Mouse (Mus musculus): ENCODE results near the gene Fgf4.
A peak's percentile ranks its signal among the peaks of the same experiment; 100 is the strongest.

Gene Fgf4

DNA sequence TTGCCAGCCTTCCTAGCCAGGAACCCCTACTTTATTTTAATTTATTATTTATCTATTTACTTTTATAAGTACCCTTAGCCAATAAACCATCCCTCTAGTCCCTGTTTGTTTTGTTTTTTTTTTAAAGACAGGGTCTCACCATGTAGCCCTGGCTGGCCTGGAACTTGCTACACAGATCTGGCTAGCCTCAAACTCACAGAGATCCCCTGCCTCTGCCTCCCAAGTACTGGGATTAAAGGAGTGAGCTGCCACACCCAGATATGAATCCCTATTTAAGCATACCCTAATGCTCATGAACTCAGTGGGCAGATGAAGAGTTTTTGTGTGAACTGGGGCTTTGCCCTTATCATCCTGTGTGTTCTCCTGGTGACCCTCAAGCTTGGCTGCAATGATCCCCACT is at the start of gene Fgf4:
TSS of gene Fgf4 (plus strand) at position 301 of the 400 bp plus-strand sequence.
- DNase-seq, result no peak

DNA sequence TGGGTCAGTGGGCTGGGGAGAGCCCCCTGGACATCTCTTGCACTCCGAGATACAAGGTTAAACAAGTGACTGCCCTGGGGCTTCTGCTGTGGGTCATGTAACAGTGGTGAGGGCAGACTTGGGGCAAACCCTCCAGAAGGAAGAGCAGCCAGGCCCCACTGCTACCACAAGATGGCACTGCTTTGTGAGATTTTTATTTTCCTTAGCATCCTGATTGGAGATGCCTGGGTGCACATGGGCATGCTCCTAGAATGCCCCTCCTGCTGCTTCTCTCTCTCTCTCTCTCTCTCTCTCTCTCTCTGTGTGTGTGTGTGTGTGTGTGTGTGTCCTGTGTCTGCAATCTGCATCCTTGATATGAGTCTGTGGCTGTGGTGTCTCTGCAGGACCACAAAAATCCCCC is 48.7 kb upstream of the Fgf4 start:
- peak; percentile 54 for DNase-seq

DNA sequence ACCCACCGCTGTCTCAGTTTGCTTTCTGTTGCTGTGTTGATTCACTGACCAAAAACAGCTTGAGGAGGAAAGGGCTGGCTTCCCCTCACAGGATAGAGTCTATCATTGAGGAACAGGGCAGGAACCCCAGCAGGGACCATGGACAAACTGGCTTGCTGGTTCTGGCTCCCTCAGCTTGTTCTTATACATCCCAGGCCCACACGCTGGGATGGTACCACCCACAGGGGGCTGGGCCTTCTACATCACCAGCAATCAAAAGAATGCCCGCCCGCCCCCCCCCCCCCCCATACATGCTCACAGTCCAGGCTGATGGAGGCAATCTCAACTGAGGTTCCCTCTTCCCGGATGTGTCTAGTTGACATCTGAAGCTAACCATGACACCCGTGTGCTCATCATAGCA is 40.1 kb upstream of the Fgf4 start:
- DNase-seq, result no peak

DNA sequence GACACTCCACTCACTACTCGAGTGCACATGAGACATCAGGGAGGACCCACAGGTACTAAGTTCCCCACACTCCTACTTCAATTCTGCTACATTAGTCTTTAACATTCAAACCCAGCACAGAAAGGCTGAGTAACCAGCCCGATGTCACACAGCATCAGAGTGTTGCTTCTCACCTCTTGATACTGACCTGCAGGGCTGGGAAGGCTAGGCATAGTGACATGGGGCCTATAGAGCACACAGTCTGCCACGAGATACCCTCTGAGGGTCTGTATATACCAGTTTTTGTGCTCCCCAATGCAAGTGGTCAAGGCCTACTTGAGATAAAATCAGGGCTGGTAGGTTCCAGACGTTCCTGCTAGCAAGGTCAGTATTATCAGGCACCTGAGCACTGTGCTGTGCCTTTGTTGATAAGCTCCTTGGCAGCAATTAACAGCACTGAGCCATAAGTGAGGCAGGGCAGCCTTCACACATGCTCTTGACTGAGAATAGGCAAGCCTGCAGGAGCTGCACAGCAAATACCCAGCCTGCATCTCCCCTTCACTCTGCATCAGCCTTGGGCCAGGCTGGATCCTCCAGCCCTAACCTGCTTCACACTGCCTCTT is 39.1 kb upstream of the Fgf4 start:
- DNase-seq, result no peak

DNA sequence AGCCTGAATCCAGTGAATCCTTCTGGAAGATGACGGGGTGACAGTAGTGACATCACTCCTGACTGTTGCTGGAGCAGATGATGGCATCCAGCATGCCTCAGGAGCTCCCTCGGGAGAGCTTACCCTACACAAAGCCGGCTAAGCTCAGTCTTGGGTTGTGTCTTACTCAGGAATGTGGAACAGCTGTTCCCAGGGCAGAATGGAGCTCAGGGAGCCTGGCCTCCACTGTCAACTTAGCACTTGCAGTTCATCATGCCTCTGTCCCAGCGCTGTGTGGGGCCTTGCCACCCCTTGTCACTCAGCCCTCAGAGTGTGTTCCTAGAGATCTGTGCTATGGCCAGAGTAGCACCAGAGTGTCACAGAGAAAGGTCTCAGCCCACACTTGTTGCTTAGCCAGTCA is 35.6 kb upstream of the Fgf4 start:
- DNase-seq, result peak; percentile 58

DNA sequence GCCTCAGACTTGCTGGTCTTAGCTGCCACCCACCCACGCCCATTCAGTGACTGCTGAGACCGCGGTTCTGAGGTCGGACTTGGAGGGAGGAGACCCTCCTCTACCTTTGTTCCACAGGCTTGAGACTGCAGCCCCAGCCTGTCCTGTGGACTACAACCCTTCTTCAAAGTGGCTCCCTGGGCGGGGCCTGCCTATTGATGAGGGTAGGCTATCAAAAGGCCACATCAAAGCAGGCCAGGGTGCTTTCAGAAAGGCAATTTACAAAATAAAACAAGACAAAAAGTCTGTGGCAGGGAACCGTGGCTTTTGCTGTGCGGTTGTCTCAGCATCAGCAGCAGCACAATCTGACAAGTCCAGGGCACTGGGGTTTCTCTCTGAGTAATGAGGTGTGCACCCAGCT is 25.3 kb upstream of the Fgf4 start:
- no peak for DNase-seq

DNA sequence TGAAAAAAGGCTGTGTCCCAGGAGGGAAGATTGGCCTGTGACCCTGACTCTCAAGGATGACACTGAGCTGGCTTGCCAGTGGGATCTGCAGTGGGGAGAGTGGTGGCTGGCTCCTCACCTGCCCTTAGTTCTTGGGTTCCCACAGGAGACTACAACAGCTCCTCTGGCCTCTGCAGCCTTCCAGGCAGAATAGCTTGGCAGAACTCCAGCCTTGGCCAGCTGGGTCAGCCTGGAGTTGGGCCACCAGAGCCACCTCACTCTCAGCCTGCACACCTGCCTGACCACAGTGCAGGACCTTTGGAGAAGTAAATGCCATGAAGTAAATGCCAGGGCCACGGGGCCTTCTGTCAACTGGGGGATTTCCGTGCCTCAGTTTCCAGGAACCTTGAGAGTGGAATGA is 23.2 kb upstream of the Fgf4 start:
- DNase-seq, result no peak

DNA sequence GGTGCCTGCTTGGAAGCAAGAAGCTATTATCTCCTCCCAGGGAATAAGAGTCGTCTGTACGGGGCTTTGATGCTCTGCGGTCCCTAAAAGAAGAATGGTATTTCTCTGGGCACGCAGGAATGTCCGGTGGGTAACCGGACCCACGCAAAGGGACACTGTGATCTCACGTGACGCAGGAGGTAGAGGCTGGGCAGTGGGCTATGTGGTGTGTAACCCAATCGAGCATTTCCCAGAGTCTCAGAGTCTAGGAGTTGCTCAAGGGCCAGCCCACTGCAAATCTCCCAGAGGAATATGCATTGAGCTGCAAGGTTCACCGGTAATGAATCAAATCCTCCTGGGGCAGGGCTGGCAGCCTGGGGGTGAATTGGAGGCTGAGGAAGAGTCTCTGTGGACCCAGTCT is 18.8 kb upstream of the Fgf4 start:
- no peak for DNase-seq

DNA sequence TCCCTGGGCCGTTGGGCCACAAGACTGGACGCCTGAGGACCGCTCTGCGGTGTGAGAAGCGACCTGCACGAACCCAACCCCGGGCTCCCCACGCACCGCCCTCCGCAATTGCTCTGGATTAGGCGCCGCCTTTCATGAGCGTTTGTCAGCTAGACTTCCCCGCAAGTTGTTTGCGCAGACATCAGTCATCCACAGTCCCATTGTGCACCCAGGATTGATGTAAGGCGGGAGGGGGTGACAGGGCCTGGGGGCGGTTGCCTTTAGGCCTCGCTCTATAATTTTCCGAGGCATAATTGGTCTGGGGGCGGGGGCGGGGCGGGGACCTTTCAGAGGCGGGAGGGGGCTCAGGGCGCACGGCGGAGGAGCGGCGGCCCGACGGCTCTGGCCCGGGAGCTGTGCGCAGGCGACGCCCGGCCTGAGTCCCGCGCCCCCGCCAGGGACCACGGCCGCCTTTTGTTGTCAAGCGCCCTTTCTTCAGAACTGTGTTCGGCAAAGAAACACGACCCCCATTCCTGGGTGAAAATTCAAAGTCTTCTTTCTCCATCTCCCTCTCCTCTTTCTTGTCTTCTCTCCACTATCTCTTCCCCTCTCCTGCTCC is 9.2 kb upstream of the Fgf4 start, which contains the start of gene Fgf3:
TSS of gene Fgf3 (plus strand) at position 193 of the 598 bp plus-strand sequence.
- DNase-seq, result no peak

DNA sequence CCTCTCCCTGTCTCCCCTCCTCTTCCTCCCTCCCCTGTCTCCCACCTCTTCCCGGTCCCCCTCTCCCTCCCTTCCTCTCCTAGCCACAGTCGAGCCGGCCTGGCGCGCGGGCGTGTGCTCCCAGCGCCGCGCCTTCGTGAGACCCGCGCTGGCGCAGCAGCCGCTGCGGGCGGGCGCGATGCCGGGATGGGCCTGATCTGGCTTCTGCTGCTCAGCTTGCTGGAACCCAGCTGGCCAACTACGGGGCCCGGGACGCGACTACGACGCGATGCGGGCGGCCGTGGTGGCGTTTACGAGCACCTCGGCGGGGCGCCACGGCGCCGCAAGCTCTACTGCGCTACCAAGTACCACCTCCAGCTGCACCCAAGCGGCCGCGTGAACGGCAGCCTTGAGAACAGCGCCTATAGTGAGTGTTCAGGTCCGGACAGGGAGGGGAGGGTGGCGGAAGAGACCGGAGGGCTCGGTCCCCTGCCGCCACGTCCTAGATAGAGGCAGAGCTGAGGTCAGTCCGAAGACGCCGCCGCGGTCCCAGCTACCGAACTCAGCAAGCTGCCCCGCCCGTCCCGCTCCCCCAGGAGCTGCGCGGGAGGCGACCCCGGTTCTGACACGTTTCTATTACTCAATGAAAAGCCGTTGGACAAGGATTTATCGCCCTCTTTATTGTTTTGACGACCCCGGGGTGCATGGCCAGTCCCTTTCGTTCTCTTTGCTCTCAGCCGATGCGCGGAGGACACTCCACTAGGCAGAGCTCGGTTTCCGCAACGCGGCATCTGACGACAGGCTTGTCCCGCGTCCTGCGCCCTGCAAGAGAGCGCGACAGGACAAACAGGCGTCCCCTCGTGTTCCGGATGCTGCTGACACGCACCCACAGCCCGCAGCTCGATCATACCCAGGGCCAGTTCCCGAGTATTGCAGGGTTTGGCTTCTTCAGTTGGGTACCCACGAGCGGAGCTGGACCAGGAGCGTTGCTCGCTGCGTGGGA is 8.4 kb upstream of the Fgf4 start:
- peak; percentile 10 for DNase-seq

DNA sequence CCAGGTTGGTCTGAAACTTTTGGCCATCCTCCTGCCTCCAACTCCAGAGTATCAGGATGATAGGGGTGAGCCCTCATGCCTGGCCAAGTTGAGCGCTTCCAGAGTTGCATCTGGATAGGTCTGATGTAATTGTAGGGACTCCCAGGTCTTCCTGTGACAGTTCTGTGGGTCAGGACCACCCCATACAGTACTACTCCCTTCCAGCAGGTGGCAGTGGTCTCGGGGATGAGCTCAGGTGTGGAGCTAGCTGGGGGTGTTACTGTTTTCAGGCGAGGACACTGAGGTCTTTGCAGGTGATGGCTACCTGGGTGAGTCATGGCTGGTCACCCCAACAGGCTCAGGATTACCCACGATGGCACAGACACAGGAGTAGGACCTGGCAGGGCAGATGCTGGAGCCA is 1.0 kb upstream of the Fgf4 start:
- DNase-seq, result peak; percentile 62

DNA sequence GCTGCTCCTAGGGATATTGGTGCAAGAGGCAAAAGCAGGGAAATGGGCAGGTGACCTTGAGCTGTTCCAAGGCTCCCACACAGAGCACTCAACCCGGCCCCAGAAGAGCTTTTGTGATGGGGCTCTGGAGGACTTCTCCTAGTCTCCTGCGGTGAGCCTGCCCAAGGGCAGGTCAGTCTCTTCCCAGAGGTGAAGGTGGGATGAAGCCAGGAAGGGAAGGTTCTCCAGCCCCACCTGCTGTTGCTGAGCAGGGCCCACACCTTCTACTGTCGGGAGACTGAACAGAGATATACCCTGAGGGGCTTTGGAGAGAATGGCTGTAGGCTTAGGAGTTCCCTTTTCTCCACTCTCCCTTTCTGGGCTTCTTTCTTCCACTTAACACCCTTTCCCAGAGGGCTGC is 4.2 kb downstream of the Fgf4 start:
- DNase-seq, result no peak

DNA sequence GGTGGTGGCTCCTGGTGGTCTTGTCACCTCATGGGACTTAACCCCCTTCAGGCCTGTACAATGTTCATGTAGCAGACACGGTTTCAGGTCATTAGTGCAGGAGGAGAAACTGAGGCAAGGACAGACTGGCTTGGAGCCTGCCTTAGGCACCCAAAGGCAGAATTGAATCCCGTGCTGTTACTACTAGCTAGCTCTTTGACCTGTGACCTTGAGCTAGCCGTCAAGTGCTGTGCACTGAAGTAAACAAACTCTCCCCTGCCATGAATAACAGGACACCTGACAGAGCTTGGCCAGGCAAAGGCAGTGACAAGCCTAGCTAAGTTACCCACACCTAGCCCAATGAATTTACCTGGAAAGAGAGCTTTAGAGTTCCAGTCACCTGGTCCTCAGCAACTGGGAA is 7.8 kb downstream of the Fgf4 start:
- no peak for DNase-seq

DNA sequence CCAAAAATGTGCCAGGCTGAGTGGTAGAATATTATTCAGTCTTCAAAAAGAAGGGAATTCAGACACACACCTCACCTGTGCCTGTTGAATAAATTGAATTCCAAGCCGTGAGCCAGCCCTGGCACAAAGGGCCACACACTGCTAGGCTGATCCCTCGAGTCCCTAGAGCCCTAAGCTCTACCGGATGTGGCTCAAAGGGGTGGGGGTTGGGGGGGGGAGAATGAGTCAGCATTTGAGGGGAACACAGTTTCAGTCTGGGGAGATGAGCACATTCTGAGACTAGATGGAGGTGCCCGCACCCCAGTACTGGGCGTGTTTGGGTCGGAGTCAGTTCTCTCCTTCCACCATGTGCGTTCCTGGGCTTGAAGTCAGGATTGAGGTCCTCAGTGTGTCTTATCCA is 10.0 kb downstream of the Fgf4 start:
- no peak for DNase-seq

DNA sequence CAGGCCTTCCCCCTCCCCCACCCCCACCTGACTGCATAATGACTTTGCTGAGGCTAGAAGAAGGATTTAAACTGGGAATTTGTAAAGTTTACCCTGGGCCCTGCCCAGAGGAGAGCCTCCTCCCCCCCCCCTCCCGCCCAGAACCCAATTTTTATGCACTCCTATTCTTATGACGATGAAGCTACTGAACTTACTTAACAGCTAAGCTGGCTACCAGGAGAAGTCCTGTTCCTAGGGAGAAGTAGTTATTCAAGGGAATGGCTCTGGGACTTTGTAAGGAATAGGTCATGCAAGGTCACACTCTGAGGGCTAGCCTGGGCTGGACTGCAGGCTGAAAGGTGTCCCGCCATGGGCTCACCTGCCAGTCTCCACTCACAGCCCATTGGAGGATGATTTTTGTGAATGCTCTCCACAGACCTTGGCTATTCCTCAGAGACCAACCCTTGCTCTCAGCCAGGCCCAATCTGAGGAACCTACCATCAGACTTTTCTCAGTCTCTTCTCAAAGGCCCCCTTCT is 10.7 kb downstream of the Fgf4 start:
- DNase-seq, result no peak

DNA sequence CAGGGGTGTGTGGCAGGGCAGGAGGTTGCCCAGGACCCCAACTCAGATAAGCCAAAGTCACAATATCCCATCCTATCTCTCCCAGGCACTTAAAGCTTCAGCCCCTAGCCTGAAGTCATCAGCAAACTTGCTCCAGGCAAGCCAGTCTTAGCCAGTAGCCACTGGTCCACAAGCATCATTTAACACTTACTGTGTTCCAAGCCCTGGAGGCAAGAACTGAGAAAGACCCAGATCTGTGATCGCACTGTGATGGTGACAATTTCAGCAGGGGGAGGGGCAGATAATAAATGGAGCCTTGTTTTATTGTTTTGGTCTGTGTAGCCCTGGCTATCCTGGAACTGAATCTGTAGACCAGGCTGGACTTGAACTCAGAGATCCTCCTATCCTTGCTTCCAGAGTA is 11.5 kb downstream of the Fgf4 start:
- DNase-seq, result no peak

DNA sequence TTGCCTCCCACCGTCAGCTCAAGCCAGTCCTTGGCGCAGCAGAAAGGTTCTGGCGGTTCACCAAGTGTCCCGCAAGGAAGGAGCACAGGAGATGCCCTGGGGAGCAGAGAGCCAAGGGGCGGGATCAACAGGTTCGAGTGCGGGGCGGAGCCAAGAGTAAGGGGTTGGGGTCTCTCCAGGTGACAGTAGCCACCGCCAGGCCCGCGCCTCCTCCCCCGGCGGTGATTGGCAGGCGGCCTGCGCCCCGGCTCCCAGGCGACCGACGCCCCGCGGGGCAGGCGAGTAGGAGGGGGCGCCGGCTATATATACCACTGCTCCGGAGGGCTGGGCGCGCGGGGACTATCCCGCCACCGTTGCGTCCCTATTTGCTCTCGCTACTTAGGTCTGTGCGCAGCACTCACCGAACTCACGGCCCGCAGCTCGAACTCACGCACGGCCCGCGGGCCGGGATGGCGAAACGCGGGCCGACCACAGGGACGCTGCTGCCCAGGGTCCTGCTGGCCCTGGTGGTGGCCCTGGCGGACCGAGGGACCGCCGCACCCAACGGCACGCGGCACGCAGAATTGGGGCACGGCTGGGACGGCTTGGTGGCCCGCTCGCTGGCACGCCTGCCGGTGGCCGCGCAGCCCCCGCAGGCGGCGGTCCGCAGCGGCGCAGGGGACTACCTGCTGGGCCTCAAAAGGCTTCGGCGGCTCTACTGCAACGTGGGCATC is 14.0 kb downstream of the Fgf4 start:
- no peak for DNase-seq

DNA sequence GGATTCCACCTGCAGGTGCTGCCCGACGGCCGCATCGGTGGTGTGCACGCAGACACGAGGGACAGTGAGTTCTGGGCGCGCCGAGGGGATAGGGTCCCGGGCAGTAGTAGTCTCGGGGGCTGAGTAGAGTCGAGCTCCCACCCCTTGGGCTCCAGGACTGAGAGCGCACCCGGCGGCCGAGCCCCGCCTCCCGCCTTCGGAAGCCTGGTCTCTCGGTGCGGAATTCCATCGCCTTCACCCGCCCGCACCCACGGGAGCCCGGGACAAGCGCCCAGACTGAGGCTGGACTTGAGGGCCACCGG is 14.6 kb downstream of the Fgf4 start:
- no peak for DNase-seq

DNA sequence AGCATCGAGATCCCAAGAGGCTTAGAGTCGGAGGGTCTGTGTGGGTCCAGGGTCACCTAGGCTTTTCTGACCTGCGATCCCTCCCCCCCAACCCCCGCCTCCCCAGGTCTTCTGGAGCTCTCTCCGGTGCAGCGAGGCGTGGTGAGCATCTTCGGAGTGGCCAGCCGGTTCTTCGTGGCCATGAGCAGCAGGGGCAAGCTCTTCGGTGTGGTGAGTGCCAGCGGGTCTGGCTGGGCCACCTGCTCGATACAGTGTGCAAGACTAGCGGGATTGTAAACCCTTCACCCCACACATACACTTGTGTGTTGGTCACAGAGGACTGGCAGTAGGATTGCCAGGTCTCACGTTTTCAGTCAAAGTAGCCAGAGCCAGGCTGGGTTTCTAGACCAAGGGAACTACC is 15.0 kb downstream of the Fgf4 start:
- no peak for DNase-seq

DNA sequence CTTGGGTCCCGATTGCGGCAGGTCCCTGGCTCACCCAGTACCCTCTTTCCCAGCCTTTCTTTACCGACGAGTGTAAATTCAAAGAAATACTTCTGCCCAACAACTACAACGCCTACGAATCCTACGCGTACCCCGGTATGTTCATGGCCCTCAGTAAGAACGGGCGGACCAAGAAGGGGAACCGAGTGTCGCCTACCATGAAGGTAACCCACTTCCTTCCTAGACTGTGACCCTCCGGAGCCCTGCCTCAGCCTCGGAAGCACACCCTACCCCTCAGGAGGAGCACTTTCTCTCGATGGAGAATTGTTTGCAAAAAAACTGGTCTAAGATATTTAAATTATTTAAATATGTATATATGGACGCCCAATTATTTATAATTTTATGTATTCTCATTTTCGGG is 15.5 kb downstream of the Fgf4 start:
- DNase-seq, result no peak

DNA sequence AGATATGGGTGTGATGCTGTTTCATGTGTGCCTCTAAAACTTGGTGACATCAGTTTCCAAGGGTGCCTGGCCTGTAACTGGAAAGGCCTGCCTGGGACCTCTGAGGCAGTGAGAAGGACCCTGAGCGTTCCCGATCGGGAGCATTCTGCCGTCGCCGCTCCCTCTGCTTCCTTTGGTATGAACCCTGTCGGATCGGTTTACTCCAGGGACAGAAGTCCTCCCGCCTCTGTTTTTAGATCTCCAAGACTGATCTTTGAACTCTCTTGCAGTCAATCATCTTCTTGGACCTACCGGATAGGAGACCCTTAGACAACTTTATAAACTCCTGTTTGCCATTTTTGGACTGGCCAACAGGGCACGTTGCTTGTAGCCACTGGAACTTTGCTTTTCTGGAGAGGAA is 16.0 kb downstream of the Fgf4 start:
- no peak for DNase-seq

DNA sequence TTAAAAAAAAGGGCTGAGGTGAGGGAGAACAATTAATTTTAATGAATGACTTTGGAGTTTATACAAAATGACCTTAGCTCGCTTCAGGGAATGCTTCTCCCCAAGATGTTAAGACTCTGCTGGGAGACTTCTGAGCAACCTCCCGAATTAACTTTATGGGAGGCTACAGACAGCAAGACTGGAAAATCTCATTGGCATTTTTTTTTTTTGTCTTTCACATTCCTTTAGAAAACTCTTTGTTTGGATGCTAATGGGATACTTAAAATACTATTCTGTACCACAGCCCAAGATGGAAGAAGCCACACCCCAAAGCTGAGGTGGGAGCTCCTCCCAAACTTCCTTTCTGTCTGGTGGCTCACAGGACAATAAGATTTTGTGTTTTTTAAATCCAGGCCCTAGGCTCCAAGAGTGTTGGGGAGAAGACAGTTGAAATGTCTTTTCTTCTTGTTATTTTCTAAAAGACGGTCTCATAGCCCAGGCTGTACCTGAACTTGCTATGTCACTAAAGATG is 17.0 kb downstream of the Fgf4 start:
- no peak for DNase-seq

DNA sequence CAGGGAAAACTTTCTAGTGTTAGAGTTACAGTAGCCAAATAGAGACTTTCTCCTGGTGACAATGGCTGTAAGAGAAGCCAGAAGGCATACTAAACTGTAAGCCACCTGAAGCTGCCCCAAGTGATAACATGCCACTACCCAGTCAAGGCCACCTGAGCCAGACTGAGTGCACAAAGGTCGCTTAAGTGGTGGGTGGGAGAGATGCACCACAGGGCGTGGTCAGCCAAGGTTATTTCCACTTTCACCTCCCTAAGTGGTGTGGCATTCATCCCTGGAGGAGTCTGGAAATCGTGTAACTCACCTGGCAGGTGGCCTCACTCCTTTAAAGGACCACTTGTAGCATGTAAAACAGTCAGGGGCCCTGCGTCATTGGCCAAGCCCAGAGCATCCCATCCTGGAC is 20.0 kb downstream of the Fgf4 start:
- DNase-seq, result no peak

Measured in lung, postnatal 10 days (tissue).